Mouse (Mus musculus) layer of hippocampus, adult 2 months (tissue): ENCODE results near the gene Mrps12. TPM values are rescaled to one million over a fixed set of nuclear protein-coding genes. Genes with fewer than 3 reads are reported as not detected.

Experiments used
- DNase-seq, 2 experiments: peaks; one replicate each; pipeline ENCODE4 v3.0.0; 2022; ENCODE audit warnings: low spot score in 2 of 2
- H3K27ac ChIP-seq: fragments of 200-600 bp; 2 replicates; pipeline ENCODE4 v1.8.1; 2022
- H3K4me3 ChIP-seq: fragments of 200-600 bp; 2 replicates; pipeline ENCODE4 v1.8.1; 2022; ENCODE audit warnings: mild to moderate bottlenecking
- CTCF ChIP-seq: fragments of 200-600 bp; conservative IDR thresholded peaks from 2 replicates; pipeline ENCODE4 v1.8.1; 2022; ENCODE audit warnings: antibody characterized with exemption, mild to moderate bottlenecking, moderate library complexity
- long read RNA-seq, 2 experiments: library from polyadenylated mRNA; stranded (forward); transcript quantifications; one replicate each; pipeline ENCODE4 v2.0.0; 2021; ENCODE audit warnings: borderline mapping rate in 2 of 2
- total RNA-seq, 2 experiments: library from RNA; stranded (reverse); gene quantifications; 2 replicates each; pipeline ENCODE4 v1.2.3; 2021

Gene Mrps12
- total RNA-seq: 10 to 100 TPM; 57.5 to 57.9 TPM
- long read RNA-seq, experiment 1, transcript Mrps12-204 (2 exons, 883 nt): minor isoform, 14 of 38 reads
- long read RNA-seq, experiment 1, transcript Mrps12-201 (3 exons, 722 nt): major isoform, 23 of 38 reads
- long read RNA-seq, experiment 1, partial matches to known transcripts: 0 of 38 reads
- long read RNA-seq, experiment 1, other reads (novel, unspliced or antisense): 1 of 38 reads
- long read RNA-seq, experiment 2, transcript Mrps12-201 (3 exons, 722 nt): minor isoform, 23 of 65 reads
- long read RNA-seq, experiment 2, transcript Mrps12-204 (2 exons, 883 nt): major isoform, 38 of 65 reads
- long read RNA-seq, experiment 2, partial matches to known transcripts: 0 of 65 reads
- long read RNA-seq, experiment 2, other reads (novel, unspliced or antisense): 4 of 65 reads

- Histone ChIP-seq H3K4me3 (peak within 1 kb of the TSS; percentile 70), H3K27ac (peak within 1 kb of the TSS; percentile 99)
- peak; percentile 95 to 98 for DNase-seq
- TF ChIP-seq CTCF: peak; percentile 91
These were observed at the start of gene Mrps12, which contains the start of gene Sars2 for GRCm38 (mm10) chr7:28741709-28742438. Gene Mrps12, minus strand, starts transcription at chr7:28741820. Gene Sars2, plus strand, starts transcription at chr7:28741992.

GRCm38 (mm10) chr7:28790066-28790806 lies 48.6 kb upstream of the Mrps12 start:
- no peak overlapping the region for H3K4me3 ChIP-seq
- H3K27ac ChIP-seq: no peak overlapping the region
- no peak for DNase-seq
- peak; percentile 39 for TF ChIP-seq CTCF

- no peak for DNase-seq
- Histone ChIP-seq H3K4me3 (no peak overlapping the region), H3K27ac (no peak overlapping the region)
- TF ChIP-seq CTCF: no peak
These were observed 47.6 kb upstream of the Mrps12 start for GRCm38 (mm10) chr7:28789235-28789634.

GRCm38 (mm10) chr7:28788307-28789195 lies 46.9 kb upstream of the Mrps12 start, which contains the start of gene Rinl:
Gene Rinl, plus strand, starts transcription at chr7:28788969.
- no peak for DNase-seq
- no peak for TF ChIP-seq CTCF
- Histone ChIP-seq H3K4me3 (no peak within 1 kb of the TSS), H3K27ac (no peak within 1 kb of the TSS)

- Histone ChIP-seq H3K27ac (no peak overlapping the region), H3K4me3 (no peak overlapping the region)
- DNase-seq: no peak
- TF ChIP-seq CTCF: no peak
These were observed 46.3 kb upstream of the Mrps12 start for GRCm38 (mm10) chr7:28787884-28788283.

- no peak for DNase-seq
- Histone ChIP-seq H3K27ac (no peak overlapping the region), H3K4me3 (no peak overlapping the region)
- no peak for TF ChIP-seq CTCF
These were observed 43.5 kb upstream of the Mrps12 start for GRCm38 (mm10) chr7:28785161-28785560.

- H3K27ac ChIP-seq: peak overlapping the region; percentile 70
- TF ChIP-seq CTCF: no peak
- no peak for DNase-seq
- H3K4me3 ChIP-seq: no peak overlapping the region
These were observed 39.6 kb upstream of the Mrps12 start for GRCm38 (mm10) chr7:28781261-28781663.

GRCm38 (mm10) chr7:28780857-28781256 lies 39.2 kb upstream of the Mrps12 start:
- TF ChIP-seq CTCF: no peak
- H3K4me3 ChIP-seq: no peak overlapping the region
- H3K27ac ChIP-seq: peak overlapping the region; percentile 70
- DNase-seq: no peak

GRCm38 (mm10) chr7:28780067-28780658 lies 38.5 kb upstream of the Mrps12 start:
- H3K4me3 ChIP-seq: no peak overlapping the region
- TF ChIP-seq CTCF: peak; percentile 82
- H3K27ac ChIP-seq: peak overlapping the region; percentile 70
- DNase-seq: peak; percentile 87 to 94

GRCm38 (mm10) chr7:28778825-28779224 lies 37.2 kb upstream of the Mrps12 start:
- no peak for TF ChIP-seq CTCF
- no peak overlapping the region for H3K27ac ChIP-seq

GRCm38 (mm10) chr7:28775129-28775528 lies 33.5 kb upstream of the Mrps12 start:
- TF ChIP-seq CTCF: no peak
- H3K27ac ChIP-seq: no peak overlapping the region
- H3K4me3 ChIP-seq: no peak overlapping the region
- no peak for DNase-seq

More at GRCm38 (mm10) chr7:28778825-28779224, 37.2 kb upstream of the Mrps12 start:
- H3K4me3 ChIP-seq: no peak overlapping the region
- DNase-seq: no peak

GRCm38 (mm10) chr7:28774164-28774563 lies 32.5 kb upstream of the Mrps12 start:
- H3K27ac ChIP-seq: peak overlapping the region; percentile 61; the same call in 1 of the 2 replicates

More at GRCm38 (mm10) chr7:28774164-28774563, 32.5 kb upstream of the Mrps12 start:
- no peak overlapping the region for H3K4me3 ChIP-seq
- TF ChIP-seq CTCF: no peak
- DNase-seq: no peak
